Mouse (Mus musculus) right cerebral cortex, postnatal 14 days (tissue): ENCODE results near the gene Mybpc2.

ENCODE experiments used
- DNase-seq: peaks from one replicate; pipeline ENCODE4 v3.0.0; 2022

The Mybpc2 gene

GRCm38 (mm10) chr7:44482836-44483435 is 41.5 kb downstream of the Mybpc2 start:
- DNase-seq = no peak

DNA sequence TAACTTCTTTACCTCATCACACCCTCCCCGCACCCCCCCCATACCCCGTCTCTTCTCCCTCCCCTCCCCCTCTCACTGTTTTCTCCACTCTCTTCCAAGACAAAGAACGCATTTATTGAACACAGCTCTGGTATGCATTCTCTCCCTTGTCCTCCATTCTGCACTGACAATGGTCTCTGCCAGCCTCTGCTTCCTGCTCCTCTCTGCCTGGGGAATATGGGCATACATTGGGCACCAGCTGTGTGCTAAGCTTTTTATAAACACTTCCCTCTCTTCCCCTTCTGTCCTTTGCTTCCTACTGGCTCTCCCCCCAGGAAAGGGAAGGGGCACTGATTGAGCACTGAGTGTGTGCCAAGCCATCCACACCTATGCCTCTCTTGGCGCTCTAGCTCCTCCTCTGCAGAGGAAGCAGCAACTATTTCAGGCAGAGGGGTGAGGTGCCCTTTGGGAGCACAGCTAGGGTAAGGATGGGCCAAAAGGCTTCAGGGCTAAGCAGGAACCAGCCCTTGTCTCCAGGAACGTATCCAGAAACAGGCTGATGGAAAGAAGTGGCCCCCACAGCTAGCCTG is 49.3 kb downstream of the Mybpc2 start:
- DNase-seq = no peak

- DNase-seq = peak; percentile 66
Observed at GRCm38 (mm10) chr7:44474419-44474818, 50.0 kb downstream of the Mybpc2 start.

GRCm38 (mm10) chr7:44472961-44473646 is 51.4 kb downstream of the Mybpc2 start:
- peak; percentile 14 for DNase-seq

- DNase-seq = no peak
Observed at GRCm38 (mm10) chr7:44472558-44472885, 51.9 kb downstream of the Mybpc2 start.

GRCm38 (mm10) chr7:44471880-44472557 is 52.4 kb downstream of the Mybpc2 start:
- DNase-seq = no peak

DNA sequence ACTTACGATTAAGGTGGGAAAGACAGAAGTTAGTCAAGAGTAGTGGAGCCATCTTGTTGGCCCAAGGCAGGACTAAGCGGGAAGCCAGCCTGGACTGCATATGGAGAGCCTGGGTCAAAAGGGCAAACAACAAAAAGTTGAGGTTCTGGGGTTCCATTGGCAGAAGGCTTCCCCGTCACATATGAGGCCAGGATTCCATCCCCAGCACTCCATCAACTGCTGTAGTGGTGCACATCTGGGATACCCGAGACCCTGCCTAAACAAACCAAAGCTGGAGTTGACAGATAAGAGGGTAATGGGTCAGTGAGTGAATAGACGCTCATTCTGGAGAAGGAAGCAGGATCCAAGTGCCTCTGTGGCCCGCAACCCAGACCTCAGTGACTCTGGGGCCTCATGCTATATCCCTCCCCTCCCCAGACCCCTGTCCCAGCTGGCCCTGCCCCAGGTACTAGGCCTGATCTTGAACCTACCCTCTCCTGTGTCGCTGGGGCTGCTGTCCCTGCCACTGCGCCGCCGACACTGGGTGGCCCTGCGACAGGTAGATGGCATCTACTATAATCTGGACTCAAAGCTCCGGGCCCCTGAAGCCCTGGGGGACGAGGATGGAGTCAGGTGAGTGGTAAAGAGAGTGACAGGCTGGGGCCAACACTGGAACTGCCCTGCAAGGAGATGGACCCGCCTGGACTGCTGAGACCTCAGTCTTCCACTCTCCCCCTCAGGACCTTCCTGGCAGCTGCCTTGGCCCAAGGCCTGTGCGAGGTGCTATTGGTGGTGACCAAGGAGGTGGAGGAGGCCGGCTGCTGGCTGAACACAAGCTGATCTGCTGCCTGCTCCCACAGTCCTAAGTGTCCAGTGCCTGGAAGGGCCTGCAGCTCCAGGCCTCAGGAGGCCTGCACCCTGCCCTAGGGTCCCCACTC is 53.5 kb downstream of the Mybpc2 start:
- DNase-seq = peak; percentile 10

DNA sequence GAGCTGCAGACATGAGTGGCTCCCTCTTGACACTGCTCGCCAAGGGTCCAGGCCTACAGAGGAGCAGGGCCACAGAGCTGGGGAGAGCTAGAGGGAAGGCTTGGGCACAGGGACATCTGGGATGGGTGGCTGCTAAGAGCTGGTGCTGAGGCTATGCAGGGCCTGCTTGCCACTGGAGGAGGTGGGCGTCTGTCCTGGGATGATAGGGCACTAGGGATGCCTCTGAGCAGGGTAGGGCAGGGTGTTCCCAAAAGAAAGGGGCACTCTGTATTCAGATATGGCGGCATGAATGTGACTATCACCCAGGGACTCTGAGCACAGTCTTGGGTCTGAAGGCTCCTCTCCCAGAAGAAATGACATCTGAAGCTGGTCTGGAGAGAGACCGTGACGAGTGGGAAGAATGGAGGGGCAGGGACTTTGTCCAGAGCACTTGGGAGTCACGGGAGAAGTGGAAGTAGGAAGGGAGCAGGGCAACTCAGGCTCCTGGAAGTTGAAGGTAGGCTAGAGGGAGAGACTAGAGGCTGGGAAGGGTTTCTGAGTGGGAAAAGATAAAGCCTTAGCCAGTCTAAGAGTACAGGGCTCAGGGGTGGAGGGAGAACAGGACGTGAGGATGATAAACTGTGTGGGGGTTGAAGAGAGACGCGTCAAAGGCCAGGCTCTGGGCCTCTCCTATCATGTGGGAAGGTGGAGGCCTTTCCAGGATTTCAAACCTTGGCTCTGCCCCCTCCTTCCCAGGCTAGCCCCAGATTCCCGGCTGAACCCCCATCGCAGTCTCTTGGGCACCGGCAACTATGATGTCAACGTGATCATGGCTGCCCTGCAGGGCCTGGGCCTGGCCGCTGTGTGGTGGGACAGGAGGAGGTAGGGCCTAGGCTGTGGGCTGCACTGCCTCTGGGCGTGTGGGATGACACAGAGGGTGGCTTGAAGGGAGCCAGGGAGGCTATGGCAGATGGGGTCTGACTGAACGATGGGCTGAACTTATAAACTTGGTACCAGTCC is 54.5 kb downstream of the Mybpc2 start:
- DNase-seq = no peak

DNA sequence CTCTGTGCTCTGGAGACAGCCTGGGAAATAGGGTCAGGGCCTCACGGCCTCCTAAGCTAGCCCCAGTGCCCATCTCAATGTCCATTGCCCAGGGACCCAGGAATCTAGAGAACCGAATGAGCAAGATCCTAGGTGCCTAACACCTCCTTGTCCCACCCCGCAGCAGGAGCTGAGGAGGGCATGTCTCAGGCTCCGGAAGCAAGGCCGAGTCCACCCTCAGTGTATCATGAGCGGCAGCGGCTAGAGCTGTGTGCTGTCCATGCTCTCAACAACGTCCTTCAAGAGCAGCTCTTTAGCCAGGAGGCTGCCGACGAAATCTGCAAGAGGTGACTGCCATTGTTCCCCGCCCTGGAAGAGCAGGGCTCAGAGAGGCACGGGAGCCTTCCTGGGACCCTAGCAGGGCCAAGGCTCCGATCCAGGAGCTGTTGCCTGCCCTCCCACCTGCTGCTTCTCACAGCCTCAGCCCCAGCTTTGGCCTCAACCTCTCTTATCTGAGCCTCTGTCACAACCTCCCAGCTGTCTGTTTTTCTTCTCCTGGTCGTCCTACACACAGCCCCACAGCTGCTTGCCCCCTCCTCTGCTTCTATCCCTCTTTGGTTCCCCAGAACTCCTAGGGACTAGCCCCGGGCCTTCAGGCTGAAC is 55.7 kb downstream of the Mybpc2 start:
- no peak for DNase-seq

GRCm38 (mm10) chr7:44467811-44468411 is 56.5 kb downstream of the Mybpc2 start, which contains the start of gene Josd2:
Gene Josd2 (plus strand): TSS chr7:44467980.
- DNase-seq = peak; percentile 91

- DNase-seq = peak; percentile 28
Observed at GRCm38 (mm10) chr7:44466888-44467311, 57.6 kb downstream of the Mybpc2 start.

DNA sequence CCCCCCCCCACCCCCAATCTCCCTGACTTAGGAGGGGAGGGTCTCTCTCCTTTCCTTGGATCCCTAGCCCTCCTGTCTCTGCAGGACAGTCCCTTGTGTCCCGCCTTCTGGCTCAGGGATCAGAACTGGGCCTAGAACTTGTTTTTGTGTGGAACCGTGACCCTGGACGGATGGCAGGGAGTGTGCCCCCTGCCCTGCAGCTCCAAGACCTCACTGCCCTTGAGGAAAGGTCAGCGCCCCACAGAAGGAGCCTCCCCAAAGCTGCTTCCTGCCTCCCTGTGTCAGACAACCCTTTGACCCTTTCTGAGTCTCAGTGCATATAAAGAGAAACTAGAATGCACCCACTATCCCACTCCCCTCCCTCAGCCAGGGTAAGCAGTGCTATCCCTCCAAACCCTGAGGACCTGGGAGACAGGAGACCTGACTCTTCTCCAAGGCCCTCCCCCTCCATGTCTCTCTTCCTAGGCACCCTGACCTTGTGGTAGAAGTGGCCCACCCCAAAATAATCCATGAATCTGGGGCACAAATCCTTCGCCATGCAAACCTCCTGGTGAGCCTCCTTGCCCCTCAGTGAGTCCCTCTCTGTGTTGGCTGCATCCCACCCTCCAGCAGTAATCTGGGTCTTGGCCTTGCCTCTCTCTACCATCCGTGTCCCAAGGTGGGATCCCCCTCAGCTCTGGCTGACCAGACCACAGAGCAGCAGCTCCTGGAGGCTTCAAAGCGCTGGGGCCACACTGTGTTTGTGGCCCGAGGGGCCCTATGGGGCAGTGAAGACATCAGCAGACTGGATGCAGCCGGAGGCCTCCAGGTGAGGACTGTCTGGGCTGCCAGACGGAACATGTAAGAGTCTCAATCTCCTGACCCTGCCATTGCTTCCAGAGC is 58.2 kb downstream of the Mybpc2 start:
- DNase-seq = no peak

- no peak for DNase-seq
Observed at GRCm38 (mm10) chr7:44465111-44465510, 59.3 kb downstream of the Mybpc2 start, which contains the start of gene Aspdh. Gene Aspdh (plus strand): TSS chr7:44465391.

DNA sequence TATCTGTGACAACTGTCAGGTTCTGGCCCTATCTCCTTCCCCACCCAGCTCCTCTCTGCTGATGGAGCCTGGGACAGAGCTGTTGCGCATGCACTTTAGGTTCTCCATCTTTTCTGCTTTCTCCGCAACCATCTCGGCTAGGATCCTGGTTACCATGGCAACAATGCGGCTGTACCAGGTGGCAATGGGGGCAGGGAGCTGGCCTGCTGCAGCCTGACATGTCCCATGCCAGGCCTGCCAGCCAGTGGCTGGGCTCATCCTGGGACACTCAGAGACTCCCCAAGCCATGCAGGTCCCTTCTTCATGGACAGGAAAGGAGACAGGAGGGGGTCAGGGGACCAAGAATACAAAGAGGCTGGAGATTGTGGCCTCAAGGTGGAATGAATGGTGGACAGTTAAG is 59.9 kb downstream of the Mybpc2 start:
- DNase-seq = peak; percentile 81

DNA sequence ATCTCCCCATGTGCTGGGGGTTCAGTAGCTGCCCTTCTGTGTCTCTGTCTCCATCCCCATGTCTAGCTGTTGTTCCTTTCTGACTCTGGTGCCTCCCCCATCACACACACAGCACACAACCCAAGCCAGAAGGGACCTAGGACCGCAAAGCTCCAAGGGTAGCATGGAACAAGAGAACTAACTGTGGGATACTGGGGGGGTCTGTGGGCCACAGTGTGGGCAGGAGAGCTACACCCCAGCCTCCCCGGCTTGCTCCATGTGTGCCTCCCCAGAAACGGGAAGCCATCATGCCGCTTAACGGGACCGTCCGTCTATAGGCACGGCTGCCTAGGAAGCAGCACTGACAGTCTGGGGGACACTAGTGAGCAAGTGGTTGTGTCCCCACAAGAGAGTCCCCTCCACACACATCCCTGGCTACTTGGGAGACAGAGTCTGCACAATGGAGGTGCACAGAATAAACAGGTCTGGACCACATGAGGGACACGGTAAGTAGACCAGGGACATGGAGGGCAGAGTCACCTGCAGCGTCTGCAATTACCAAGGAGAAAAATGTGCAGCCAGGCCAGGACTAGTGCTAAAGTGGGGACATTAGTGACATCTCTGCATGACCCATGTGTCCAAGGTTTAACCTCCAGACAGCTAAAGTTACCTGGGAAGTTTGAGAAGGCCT is 60.8 kb downstream of the Mybpc2 start:
- no peak for DNase-seq

DNA sequence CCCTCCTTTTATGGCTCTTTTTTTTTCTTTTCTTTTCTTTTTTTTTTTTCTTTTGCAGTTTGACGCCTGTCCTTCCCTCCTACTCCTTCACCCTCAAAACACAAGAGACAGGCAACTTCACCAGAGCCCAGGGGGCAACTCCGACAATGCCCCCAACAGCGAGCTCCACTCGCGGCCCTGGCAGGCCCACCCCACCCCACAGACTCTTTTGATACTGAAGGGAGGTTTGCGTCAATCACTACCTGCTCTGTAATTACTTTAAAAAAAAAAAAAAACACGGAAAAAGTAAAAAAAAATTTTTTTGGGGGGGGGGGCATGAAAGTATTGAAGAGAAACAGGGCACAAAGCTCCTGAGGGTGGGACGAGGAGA is 61.4 kb downstream of the Mybpc2 start:
- no peak for DNase-seq

DNA sequence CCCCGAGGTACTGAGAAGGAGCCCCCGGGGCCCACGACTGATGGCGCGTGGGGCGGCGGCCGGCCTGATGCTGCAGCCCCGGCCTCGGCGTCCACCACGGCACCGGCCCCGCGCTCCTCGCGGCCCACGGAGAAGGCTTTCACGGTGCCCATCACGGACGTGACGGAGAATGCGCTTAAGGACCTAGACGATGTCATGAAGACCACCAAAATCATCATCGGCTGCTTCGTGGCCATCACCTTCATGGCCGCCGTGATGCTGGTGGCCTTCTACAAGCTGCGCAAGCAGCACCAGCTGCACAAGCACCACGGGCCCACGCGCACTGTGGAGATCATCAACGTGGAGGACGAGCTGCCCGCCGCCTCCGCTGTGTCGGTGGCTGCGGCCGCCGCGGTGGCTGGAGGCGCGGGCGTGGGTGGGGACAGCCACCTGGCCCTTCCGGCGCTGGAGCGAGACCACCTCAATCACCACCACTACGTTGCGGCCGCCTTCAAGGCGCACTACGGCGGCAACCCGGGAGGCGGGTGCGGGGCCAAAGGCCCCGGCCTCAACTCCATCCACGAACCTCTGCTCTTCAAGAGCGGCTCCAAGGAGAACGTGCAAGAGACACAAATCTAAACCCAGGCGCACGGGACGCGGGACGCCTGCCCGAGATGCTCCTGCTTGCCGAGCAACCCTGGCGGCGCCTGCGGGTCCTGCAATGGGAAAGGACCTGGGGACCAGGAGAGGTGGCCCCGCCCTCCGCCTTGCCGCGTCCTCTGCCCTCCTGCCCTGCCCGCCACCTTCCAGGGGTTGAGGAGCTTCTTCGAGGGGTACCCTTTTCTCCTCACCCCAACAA is 62.0 kb downstream of the Mybpc2 start:
- no peak for DNase-seq
